Mouse (Mus musculus) forebrain, embryonic 11.5 days (tissue): ENCODE measurements around the gene Ccdc148. TPM values are rescaled to one million over a fixed set of nuclear protein-coding genes. Genes with fewer than 3 reads are reported as not detected.

Experiments used
- ATAC-seq: fragments of 200-750 bp; cut with Nextera tagmentation; replicated peaks from 2 replicates; pipeline ENCODE4 v1.8.0; 2017; ENCODE audit warnings: moderate TSS enrichment; ENCODE audit not compliant: low FRiP score
- DNase-seq: peaks from one replicate; pipeline ENCODE4 v3.0.0-alpha.2; 2017; ENCODE audit warnings: low spot score
- H3K27ac ChIP-seq: fragments of 300-500 bp; sonication (generic); 2 replicates; pipeline ENCODE4 v1.5.1; 2014; ENCODE audit warnings: low read depth, low read length
- H3K27me3 ChIP-seq: fragments of 300-500 bp; sonication (generic); 2 replicates; pipeline ENCODE4 v1.6.1; 2014; ENCODE audit warnings: mild to moderate bottlenecking, low read length, mixed read lengths; ENCODE audit not compliant: control insufficient read depth, insufficient read depth
- H3K36me3 ChIP-seq: fragments of 300-500 bp; sonication (generic); 2 replicates; pipeline ENCODE4 v1.6.1; 2014; ENCODE audit warnings: mild to moderate bottlenecking, low read length, moderate library complexity, mixed read lengths; ENCODE audit not compliant: control insufficient read depth, insufficient read depth
- H3K4me1 ChIP-seq: fragments of 300-500 bp; sonication (generic); replicated peaks from 2 replicates; pipeline ENCODE4 v1.6.1; 2014; ENCODE audit warnings: low read length, mixed read lengths; ENCODE audit not compliant: control insufficient read depth, insufficient read depth
- H3K4me2 ChIP-seq: fragments of 300-500 bp; sonication (generic); 2 replicates; pipeline ENCODE4 v1.6.1; 2014; ENCODE audit warnings: low read depth, mild to moderate bottlenecking, low read length, moderate library complexity, mixed read lengths; ENCODE audit not compliant: severe bottlenecking
- H3K4me3 ChIP-seq: fragments of 300-500 bp; sonication (generic); 2 replicates; pipeline ENCODE4 v1.5.1; 2014; ENCODE audit warnings: low read depth, low read length
- H3K9ac ChIP-seq: fragments of 300-500 bp; sonication (generic); 2 replicates; pipeline ENCODE4 v1.6.1; 2014; ENCODE audit warnings: low read length
- H3K9me3 ChIP-seq: fragments of 300-500 bp; sonication (generic); 2 replicates; pipeline ENCODE4 v1.6.1; 2016; ENCODE audit warnings: low read length, mixed read lengths; ENCODE audit not compliant: control insufficient read depth
- WGBS: fragments of 180-500 bp; shearing (Covaris S2); extraction: QIAGEN DNeasy Blood & Tissue Kit; methylation state at CpG from one replicate; pipeline ENCODE4 v1.1.7; 2014; 5-methylcytosine and 5-hydroxymethylcytosine counted together
- polyA plus RNA-seq: library from polyadenylated mRNA; unstranded; fragments of >200 nt; fragmentation: Nextera tagmentation; extraction: Ambion mirVana; gene quantifications from 2 replicates; pipeline ENCODE4 v1.2.1, GENCODE M21; 2014

Ccdc148 gene
- polyA plus RNA-seq, 1 experiment from 2014 or later, result 0.68 TPM

DNA sequence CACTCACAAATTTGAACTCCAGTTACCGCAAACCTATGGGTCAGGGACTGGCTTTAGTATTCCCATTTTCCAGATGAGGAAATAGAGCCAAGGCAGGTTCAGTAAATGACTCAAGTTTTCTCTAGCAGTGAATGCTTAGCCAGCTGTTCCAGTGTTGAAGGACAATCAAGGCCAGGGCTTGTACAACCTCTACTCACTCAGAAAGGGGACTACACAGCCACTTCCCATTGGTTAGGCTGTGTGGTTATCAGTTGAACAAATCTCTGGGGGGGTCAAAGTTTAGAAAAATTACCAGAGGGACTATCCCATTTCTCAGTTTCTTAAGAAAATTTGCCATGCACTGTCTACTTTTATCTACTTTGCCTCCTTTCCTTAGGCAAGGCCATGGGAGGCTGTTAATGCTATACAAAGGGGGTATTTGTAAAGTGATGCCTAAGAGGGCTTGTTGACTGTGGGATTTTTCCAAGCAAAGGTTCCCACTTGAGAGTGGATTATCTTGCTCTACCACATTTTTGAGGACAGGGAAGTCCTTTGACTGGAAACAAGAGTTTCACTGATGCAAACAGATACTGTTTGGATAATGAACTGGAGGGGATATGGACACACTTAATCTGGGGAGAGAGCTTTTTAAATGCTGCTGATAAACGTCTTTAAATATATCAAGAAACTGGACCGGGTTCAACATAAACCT lies 331.4 kb downstream of the Ccdc148 start:
- no peaks in the 10 kb centered on the region for H3K36me3 ChIP-seq
- no peaks in the 10 kb centered on the region for H3K9me3 ChIP-seq
- no peak overlapping the region for H3K9ac ChIP-seq
- no peak overlapping the region for H3K27ac ChIP-seq
- no peaks in the 10 kb centered on the region for H3K4me1 ChIP-seq
- 82% methylated on average over 3 of the region's 3 CpGs for WGBS
- no peak overlapping the region for H3K4me2 ChIP-seq
- no peak for ATAC-seq
- no peaks in the 10 kb centered on the region for H3K27me3 ChIP-seq
- DNase-seq, result no peak
- H3K4me3 ChIP-seq, result no peak overlapping the region

DNA sequence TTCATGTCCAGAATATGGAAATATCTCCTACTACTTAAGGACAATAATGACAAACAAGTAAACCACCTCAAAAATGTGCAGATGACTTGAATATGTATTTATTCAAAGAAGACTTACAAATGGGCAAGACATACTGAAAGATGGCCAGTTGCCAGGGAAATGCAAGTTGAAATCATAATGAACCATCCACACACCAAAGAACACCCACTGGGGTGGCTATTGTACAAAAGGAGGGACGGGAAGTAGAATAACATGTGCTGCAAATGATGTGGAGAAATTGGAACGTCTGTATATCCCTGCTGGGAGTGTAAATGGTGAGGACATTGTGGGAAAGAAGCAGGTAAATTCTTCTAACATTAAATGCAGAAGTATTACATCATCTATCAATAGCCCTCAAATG lies 347.5 kb downstream of the Ccdc148 start:
- H3K9ac ChIP-seq, result no peak overlapping the region
- H3K4me1 ChIP-seq, result no peaks in the 10 kb centered on the region
- 58% methylated on average over 2 of the region's 2 CpGs for WGBS
- no peak overlapping the region for H3K4me3 ChIP-seq
- H3K36me3 ChIP-seq, result no peaks in the 10 kb centered on the region
- DNase-seq (no peak), ATAC-seq (no peak)
- H3K4me2 ChIP-seq, result no peak overlapping the region
- H3K27ac ChIP-seq, result no peak overlapping the region
- no peaks in the 10 kb centered on the region for H3K9me3 ChIP-seq
- H3K27me3 ChIP-seq, result no peaks in the 10 kb centered on the region

DNA sequence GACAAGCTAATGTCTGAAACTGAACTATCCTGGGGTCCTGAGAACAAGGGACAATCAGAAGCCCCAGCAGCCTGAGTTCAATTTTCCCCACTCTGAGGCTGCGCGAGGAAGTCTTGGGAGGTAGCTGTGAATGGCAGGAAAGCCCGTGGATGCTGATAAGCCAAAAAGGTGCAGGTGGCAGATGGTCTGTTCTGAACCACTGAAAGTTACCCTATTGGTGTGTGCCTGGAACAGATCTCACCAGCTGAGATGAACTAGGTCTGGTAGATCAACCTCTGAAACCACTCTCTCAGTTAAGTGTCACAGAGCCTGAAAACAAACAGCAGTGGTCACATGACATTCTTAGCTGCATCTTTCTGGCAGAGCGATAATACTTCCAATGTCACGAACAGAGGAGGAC lies 360.9 kb downstream of the Ccdc148 start:
- Histone ChIP-seq H3K4me1 (no peaks in the 10 kb centered on the region), H3K9me3 (no peaks in the 10 kb centered on the region), H3K27me3 (no peaks in the 10 kb centered on the region), H3K4me2 (no peak overlapping the region), H3K9ac (no peak overlapping the region), H3K4me3 (no peak overlapping the region), H3K27ac (no peak overlapping the region), H3K36me3 (no peaks in the 10 kb centered on the region)
- 96% methylated on average over 5 of the region's 5 CpGs for WGBS
- ATAC-seq (no peak), DNase-seq (no peak)

DNA sequence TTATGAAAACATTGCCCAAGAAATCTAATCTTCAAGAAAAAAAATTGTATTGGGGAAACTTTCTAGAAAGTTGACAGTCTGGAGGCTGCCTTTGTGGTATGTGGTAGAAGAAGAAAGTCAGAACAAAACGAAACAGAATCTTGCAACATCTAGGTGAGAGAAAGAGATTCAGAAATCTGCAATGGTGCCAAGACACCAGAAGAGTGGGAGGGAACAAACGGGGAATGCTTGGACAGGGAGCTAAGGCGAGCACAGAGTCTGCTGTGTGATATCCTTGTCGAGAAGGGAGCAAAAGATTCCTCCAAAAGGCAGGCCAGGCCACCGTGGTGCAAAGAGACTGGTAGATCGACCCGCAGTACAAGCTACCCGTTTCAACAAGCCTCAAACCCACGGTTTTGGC lies 361.4 kb downstream of the Ccdc148 start:
- Histone ChIP-seq H3K27ac (no peak overlapping the region), H3K4me1 (no peaks in the 10 kb centered on the region), H3K4me2 (no peak overlapping the region), H3K27me3 (no peaks in the 10 kb centered on the region), H3K36me3 (no peaks in the 10 kb centered on the region), H3K4me3 (no peak overlapping the region), H3K9me3 (no peaks in the 10 kb centered on the region), H3K9ac (no peak overlapping the region)
- no peak for ATAC-seq
- 86% methylated on average over 9 of the region's 9 CpGs for WGBS
- no peak for DNase-seq

DNA sequence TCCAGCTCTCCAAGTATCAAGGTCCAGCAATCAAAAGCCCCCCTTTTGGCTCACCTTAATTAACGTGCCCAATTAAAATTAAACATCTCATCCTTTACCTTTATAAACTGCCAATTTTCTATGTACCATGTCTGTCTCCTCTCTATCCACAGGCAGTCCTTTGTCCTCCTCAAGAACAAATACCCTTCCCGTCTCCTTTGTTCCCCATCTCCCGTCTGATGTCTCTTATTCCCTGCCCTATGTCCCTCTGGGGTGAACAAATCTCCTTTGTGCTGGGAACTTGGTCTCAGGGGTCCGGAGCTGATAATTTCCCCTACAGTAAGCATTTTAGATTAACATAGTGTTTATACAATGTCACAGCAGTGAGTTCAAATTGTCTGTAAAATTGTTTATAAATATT lies 363.0 kb downstream of the Ccdc148 start:
- DNase-seq, result no peak
- Histone ChIP-seq H3K36me3 (no peaks in the 10 kb centered on the region), H3K9me3 (no peaks in the 10 kb centered on the region), H3K4me3 (no peak overlapping the region), H3K4me2 (no peak overlapping the region), H3K27ac (no peak overlapping the region), H3K27me3 (no peaks in the 10 kb centered on the region), H3K4me1 (no peaks in the 10 kb centered on the region), H3K9ac (no peak overlapping the region)
- WGBS, result 25% methylated on average over 4 of the region's 4 CpGs
- ATAC-seq, result no peak

DNA sequence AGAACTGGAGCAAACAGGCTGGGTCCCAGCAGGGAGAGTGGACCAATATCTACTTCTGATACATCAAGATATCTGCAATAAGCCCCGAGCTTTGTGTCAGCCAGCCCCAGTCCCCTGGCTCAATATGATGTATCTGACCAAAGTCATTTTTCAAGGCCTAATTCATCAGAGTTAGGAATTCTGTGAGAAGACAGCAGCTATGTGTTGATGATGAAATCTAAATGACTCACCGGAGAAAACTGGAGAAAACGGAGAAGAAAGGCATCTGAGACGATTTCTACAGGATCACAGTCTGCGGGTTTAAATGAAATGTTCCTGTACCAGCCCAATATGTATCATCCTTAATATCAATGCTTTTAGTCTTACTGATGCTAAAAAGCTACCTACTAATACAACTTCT lies 365.1 kb downstream of the Ccdc148 start:
- H3K36me3 ChIP-seq, result no peaks in the 10 kb centered on the region
- no peaks in the 10 kb centered on the region for H3K9me3 ChIP-seq
- 93% methylated on average over 5 of the region's 5 CpGs for WGBS
- no peaks in the 10 kb centered on the region for H3K27me3 ChIP-seq
- DNase-seq (no peak), ATAC-seq (no peak)
- H3K4me2 ChIP-seq, result no peak overlapping the region
- H3K27ac ChIP-seq, result no peak overlapping the region
- H3K9ac ChIP-seq, result no peak overlapping the region
- no peak overlapping the region for H3K4me3 ChIP-seq
- no peaks in the 10 kb centered on the region for H3K4me1 ChIP-seq

DNA sequence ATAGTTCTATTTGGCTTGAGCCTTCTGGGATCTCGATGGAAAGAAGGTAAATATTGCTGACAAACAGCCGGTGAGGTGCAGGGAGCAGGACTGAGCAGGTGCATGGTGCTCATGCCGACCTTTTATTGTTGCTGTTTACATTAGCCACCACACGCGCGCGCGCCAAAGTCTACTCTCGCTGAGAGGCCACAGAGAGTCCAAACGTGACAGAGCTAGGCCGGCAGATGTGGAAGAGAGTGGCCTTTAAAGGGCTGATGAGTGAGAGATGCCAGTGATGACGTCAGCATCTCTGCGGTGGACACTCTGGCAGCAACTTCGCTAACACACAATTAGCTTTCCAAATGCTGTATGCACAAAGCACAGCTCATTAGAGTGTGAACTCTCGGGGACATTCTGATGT lies 366.0 kb downstream of the Ccdc148 start:
- Histone ChIP-seq H3K4me1 (no peaks in the 10 kb centered on the region), H3K4me3 (no peak overlapping the region), H3K27ac (no peak overlapping the region), H3K9me3 (no peaks in the 10 kb centered on the region), H3K9ac (no peak overlapping the region), H3K4me2 (no peak overlapping the region), H3K36me3 (no peaks in the 10 kb centered on the region), H3K27me3 (no peaks in the 10 kb centered on the region)
- 84% methylated on average over 15 of the region's 15 CpGs for WGBS
- ATAC-seq (no peak), DNase-seq (no peak)

DNA sequence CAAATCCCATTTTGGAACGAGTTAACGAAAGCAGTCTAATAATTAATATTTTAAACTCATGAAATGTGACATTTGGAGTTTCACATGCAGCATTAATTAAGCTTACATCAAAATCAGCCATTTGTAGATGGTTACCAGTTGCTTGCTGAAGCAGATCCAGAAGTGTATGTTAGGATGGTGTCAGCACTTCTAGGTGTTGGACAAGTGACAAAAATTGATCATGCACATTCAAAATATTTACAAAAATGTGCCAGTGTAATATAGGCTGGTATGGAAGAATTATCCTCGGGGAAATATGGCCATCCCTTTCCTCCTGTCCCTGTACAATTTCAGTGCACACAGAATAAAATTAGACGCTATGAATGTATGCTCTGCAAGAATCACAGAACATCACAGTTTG lies 370.1 kb downstream of the Ccdc148 start:
- Histone ChIP-seq H3K27me3 (no peaks in the 10 kb centered on the region), H3K36me3 (no peaks in the 10 kb centered on the region), H3K9me3 (no peaks in the 10 kb centered on the region), H3K4me1 (no peaks in the 10 kb centered on the region), H3K4me3 (no peak overlapping the region), H3K4me2 (no peak overlapping the region), H3K9ac (no peak overlapping the region), H3K27ac (no peak overlapping the region)
- 96% methylated on average over 4 of the region's 4 CpGs for WGBS
- no peak for ATAC-seq
- no peak for DNase-seq

DNA sequence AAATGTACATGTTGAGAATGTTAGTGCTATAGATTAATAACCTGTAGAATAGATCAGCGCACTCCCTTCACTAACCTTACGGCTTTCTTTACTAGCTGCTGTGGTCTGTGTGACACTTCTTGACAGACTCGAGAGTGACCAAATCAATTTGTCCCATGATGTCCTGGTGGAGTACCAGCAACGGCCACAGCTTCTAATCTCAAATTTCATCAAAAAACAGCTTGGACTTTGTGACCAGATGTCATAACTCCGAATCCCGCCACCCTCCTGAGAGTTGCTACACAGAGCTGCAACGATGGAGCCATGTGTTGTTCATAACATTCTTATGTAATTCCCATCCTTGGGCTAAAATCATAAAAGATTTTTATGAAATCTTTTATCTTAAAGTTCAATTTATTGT lies 370.5 kb downstream of the Ccdc148 start:
- Histone ChIP-seq H3K4me1 (no peaks in the 10 kb centered on the region), H3K27ac (no peak overlapping the region), H3K27me3 (no peaks in the 10 kb centered on the region), H3K4me3 (no peak overlapping the region), H3K9ac (no peak overlapping the region), H3K4me2 (no peak overlapping the region), H3K9me3 (no peaks in the 10 kb centered on the region), H3K36me3 (no peaks in the 10 kb centered on the region)
- ATAC-seq (no peak), DNase-seq (no peak)
- WGBS, result 92% methylated on average over 7 of the region's 7 CpGs
